Mouse (Mus musculus) gastrocnemius, adult 18-20 months (tissue): ENCODE data around the gene Clic6. TPM values are rescaled to one million over a fixed set of nuclear protein-coding genes. Genes with fewer than 3 reads are reported as not detected.

ENCODE experiments used
- DNase-seq: peaks from one replicate; pipeline ENCODE4 v3.0.0; 2021; ENCODE audit warnings: low spot score
- long read RNA-seq, 2 experiments: library from polyadenylated mRNA; stranded (forward); transcript quantifications; one replicate each; pipeline ENCODE4 v2.0.0; 2021
- total RNA-seq, 2 experiments: library from RNA; stranded (reverse); gene quantifications; 2 replicates each; pipeline ENCODE4 v1.2.3; 2021

Clic6 gene
- total RNA-seq, result under 1 TPM in 1 of 2 experiments, not detected in 1; 0.14 TPM
- long read RNA-seq, experiment 1, result 0 reads
- long read RNA-seq, experiment 2, result 0 reads

DNA sequence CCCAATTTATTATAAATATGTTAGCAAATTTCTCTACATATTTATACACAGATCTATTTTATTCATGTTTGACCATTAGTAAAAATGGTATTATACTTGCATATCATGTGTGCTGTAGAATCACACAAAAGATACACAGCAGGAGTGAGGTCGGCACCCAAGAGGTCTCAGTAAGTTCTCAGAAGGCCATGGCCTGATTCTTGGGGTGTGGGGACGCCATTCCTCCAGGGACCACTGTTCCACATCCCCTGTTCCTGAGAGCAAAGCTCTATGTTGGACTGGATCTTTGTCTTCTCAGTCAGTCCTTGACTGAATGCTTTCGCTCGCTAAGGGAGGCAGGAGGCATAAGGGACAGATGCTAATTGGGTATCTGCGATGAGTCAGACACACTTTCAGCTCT, at the start of gene Clic6:
TSS of gene Clic6 (plus strand) at position 301 of the 400 bp plus-strand sequence.
- DNase-seq, result no peak

GRCm38 (mm10) chr16:92439775-92440174, 45.8 kb upstream of the Clic6 start:
- no peak for DNase-seq

GRCm38 (mm10) chr16:92440229-92440628, 45.3 kb upstream of the Clic6 start:
- DNase-seq, result no peak

GRCm38 (mm10) chr16:92441203-92441602, 44.3 kb upstream of the Clic6 start:
- no peak for DNase-seq

DNA sequence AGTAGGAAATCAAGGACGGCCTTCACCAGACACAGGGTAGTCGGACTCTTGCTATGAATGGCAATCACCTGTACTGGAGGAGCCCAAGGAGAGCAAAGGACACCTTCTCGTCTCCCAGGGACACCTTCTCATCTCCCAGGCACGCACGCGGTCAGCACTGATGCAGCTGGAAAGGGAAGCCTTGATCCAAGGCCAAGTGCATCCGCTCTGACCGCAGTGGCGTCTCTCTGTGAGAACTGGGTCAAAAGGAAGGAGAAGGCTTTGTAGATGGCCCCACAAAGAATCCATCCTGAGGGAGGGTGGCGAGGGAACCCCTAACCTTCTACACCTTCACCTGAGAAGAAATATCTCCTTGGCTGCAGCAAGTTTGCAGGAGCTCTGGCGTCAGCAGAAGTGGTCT, 43.4 kb upstream of the Clic6 start:
- DNase-seq, result no peak

GRCm38 (mm10) chr16:92442946-92443345, 42.6 kb upstream of the Clic6 start:
- no peak for DNase-seq

DNA sequence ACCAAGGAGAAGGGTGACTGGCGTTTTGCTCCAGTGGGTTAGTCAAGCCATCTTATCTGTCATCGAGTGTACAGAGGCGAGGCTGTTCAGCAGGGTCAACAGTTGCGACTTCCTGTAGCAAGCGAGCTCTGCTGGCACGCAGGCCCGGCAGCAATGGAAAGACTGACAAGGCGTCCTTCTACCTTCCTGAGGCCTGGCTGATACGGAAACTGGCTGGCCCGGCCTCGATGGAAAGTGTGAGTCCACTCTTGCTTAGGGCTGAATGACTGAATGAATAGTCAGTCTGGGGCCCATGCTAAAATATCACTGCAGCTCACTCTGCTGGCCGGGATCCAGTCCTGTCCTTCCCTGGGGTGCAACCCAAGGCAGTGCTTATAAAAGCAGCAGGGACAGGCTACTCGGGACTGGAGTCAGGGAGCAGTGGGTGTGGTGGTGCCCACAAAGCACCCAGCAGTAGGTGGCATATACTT, 41.9 kb upstream of the Clic6 start:
- peak; percentile 80 for DNase-seq

DNA sequence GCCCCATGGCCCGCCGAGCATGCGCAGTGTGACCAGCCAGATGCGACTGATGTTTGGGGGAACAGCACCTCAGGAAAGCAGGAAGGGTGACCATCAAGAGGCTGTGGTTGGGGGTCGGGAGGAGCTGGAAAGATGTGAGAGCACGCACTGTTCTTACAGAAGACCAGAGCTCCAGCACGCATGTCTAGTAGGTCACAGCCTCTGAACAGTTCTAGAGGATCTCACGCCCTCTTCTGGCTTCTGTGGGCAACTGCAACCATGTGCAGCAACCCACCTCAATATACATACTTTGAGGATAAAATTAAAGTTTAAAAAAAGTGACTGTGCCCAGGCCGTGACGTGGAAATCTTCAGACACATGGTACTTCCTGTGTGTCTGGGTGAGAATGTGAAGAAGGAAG, 40.2 kb upstream of the Clic6 start:
- no peak for DNase-seq

DNA sequence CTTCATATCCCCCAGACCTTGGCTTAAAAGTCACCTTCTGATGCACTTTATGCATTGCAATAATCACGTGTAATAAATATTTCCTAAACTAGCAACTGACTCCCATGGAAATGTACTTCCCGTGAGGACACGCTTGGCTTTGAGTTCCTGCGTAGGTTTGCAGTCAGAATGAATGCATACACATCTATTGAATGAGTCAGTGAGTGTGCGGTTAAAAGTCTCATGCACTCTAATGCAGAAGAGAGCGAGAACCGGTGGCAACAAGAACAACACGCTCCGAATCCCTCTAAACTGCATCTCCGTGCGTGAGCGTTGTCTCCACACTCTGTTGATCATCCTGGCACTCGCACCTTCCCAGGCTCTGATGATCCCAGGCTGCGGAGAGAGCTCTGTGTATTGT, 36.5 kb upstream of the Clic6 start:
- DNase-seq, result no peak

GRCm38 (mm10) chr16:92450331-92450730, 35.2 kb upstream of the Clic6 start:
- DNase-seq, result no peak

DNA sequence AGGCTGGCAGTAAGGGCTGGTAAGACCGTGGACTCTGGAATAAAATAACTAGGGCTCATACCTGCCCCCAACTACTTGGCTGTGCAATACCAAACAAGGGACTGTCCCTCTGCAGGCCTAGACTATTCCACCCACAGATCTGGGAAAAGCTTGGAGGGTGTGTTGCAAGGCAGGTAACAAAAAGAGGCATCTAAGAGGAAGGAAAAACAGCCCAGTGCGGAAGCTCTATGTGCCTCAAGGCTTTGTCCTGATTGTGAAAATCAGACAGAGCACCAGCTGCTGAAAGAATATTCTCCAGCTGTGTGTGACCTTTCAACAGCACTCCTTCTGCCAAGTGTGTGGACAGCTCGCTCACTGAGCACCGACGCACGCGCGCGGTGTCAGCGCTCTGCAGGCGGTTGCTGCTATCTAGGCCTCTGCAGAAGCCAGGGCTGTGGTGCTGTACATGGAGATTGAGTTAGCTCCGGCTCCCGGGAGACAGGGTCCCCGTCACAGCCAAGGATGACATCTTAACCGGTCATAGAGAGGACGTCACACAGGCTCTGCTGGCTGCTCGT, 33.9 kb upstream of the Clic6 start:
- DNase-seq, result no peak

DNA sequence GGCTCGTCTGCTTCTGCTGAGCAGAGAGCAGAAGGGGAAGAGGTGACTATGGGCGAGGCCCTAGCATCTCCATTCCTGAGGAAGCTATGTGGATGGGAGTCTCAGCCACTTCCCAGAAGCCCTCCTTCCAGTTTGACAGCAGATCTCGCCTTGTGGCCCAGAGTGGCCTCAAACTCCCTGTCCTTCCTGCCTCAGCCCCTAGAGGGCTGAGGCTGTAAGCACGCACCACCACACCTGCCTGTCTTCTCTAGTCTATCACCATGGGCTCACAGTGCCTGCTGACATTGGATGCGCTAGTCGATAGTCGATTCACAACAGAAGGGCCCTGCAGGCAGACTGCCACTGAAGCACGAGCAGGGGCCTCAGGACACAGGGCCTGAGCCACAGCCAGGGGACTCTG, 32.9 kb upstream of the Clic6 start:
- no peak for DNase-seq

- DNase-seq, result no peak
Observed at GRCm38 (mm10) chr16:92454002-92454401, 31.5 kb upstream of the Clic6 start.

DNA sequence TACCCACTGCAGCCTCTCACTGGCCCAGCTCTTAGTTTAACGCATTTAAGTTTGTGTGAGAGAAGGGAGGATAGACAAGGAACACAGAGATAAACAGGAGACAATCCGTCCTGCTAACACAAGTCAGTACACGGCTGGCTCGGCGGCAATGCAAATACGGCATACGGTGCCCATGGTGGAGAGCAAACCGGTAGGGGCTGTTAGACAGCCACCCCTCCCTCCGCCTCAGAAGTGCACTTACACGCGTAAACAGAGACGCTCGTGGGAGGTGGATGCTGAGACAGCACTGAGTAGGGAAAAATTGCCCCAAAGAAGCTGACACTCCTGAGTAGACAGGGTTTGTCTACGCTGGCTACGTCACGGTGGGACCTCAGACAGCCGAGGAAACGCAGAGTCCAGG, 31.0 kb upstream of the Clic6 start:
- no peak for DNase-seq

DNA sequence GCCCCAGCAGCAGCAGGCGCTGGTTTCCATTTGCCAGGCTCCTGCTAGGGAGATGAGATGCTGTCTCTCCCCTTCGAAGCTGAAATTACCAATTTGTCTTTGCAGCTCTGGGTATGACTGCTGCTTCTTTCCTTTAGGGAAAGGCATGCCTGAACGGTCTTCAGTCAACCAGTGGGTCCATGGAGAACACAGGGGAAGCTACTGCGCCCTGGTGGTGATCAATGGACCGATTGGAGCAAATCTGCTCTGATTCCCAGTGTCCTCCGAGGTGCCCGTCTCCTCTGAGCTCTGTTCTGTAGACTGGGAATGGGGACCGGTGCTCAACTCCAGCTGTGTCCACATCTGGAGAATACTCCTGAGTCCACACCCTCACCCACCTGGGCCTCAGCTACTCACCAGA, 30.0 kb upstream of the Clic6 start:
- DNase-seq, result no peak

- DNase-seq, result no peak
Observed at GRCm38 (mm10) chr16:92455969-92456368, 29.6 kb upstream of the Clic6 start.

- DNase-seq, result peak; percentile 78
Observed at GRCm38 (mm10) chr16:92457594-92457993, 27.9 kb upstream of the Clic6 start.

- no peak for DNase-seq
Observed at GRCm38 (mm10) chr16:92461412-92461811, 24.1 kb upstream of the Clic6 start.

DNA sequence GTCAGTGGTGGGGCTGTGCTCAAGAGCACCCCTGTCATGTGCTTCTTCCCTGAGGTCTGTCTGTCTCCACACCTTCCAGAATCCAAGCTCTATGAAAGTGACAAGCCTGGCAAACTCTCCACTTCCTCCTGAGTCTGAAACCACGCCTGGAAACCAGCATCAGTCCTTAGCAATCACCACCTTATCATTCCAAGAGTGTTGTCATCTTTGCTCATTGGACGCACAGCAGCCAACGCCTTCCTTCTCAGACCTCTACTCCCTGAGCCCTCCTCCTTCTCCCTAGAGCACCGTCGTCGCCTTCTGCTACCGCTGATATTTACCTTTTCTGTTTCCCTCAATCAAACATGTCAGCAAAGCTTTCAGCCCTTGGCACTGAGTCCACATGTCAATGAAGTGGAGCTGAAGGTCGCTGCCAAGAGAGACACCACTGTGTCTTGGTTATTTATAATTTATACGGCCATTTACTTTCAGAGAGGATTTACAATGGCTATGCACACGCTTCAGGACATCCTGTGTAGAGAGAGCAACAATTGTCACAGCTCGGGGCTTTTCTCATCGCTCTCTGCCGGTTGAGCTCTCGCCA, 21.1 kb upstream of the Clic6 start:
- DNase-seq, result no peak

DNA sequence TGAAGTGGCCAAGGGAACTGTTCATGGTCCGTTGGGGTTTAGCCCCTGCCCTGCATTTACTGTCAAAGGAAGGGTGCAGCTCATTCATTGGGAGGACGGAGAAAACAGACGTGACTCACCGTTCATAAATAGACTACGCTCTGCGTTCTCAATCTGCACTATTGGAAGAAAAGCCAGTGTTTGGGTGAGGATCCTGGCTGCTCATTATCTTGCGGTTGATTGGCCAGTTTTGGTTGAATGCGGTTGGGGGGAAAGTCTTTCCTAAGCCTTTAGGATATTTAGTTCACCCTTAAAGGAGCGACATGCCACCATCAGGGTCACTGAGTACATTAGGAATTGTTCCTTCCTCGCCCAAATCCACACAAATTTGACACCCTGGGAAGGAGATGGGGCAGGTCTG, 20.3 kb upstream of the Clic6 start:
- no peak for DNase-seq

GRCm38 (mm10) chr16:92465642-92466526, 19.7 kb upstream of the Clic6 start:
- peak; percentile 99 for DNase-seq

- DNase-seq, result no peak
Observed at GRCm38 (mm10) chr16:92467041-92467440, 18.5 kb upstream of the Clic6 start.

- peak; percentile 54 for DNase-seq
Observed at GRCm38 (mm10) chr16:92468459-92468858, 17.1 kb upstream of the Clic6 start.
